Mouse (Mus musculus): ENCODE results near the gene Atp5s. TPM values are rescaled to one million over a fixed set of nuclear protein-coding genes. Genes with fewer than 3 reads are reported as not detected.

The Atp5s gene
- polyA plus RNA-seq, 1 experiment, result 3.3 TPM

- Histone ChIP-seq H3K27me3 (replicated peaks) (peaks cover 6% of the 10 kb centered on the region), H3K9me3 (peaks cover 2% of the 10 kb centered on the region; the same call in 1 of the 2 replicates), H3K4me1 (peaks cover 24% of the 10 kb centered on the region), H3K36me3 (replicated peaks; ENCODE audit: low read length) (no peaks in the 10 kb centered on the region), H3K4me3 (replicated peaks) (peak overlapping the region; percentile 86)
- no peak for TF ChIP-seq FLI1 (IDR thresholded peaks at IDR 0.05; ENCODE audit: low read length)
- TF ChIP-seq GATA1 (IDR thresholded peaks at IDR 0.05; ENCODE audit: borderline replicate concordance, low read length), result no peak
Observed at GRCm38 (mm10) chr12:69757418-69758141, 32.8 kb downstream of the Atp5s start.

- peaks cover 24% of the 10 kb centered on the region for H3K4me1 ChIP-seq
- no peaks in the 10 kb centered on the region for H3K36me3 ChIP-seq (replicated peaks; ENCODE audit: low read length)
- peaks cover 3% of the 10 kb centered on the region; the same call in 1 of the 2 replicates for H3K9me3 ChIP-seq
- TF ChIP-seq FLI1 (IDR thresholded peaks at IDR 0.05; ENCODE audit: low read length) (no peak), GATA1 (IDR thresholded peaks at IDR 0.05; ENCODE audit: borderline replicate concordance, low read length) (no peak)
- peak overlapping the region; percentile 69 for H3K4me3 ChIP-seq (replicated peaks)
- H3K27me3 ChIP-seq (replicated peaks), result peaks cover 9% of the 10 kb centered on the region
Observed at GRCm38 (mm10) chr12:69758221-69759185, 33.8 kb downstream of the Atp5s start.

GRCm38 (mm10) chr12:69759267-69759885, 34.6 kb downstream of the Atp5s start:
- H3K27me3 ChIP-seq (replicated peaks), result peaks cover 11% of the 10 kb centered on the region
- no peaks in the 10 kb centered on the region for H3K36me3 ChIP-seq (replicated peaks; ENCODE audit: low read length)
- no peak for TF ChIP-seq GATA1 (IDR thresholded peaks at IDR 0.05; ENCODE audit: borderline replicate concordance, low read length)
- no peak for TF ChIP-seq FLI1 (IDR thresholded peaks at IDR 0.05; ENCODE audit: low read length)
- peaks cover 24% of the 10 kb centered on the region for H3K4me1 ChIP-seq
- H3K4me3 ChIP-seq (replicated peaks), result no peak overlapping the region
- H3K9me3 ChIP-seq, result peaks cover 3% of the 10 kb centered on the region; the same call in 1 of the 2 replicates

- Histone ChIP-seq H3K9me3 (peaks cover 3% of the 10 kb centered on the region; the same call in 1 of the 2 replicates), H3K36me3 (replicated peaks; ENCODE audit: low read length) (no peaks in the 10 kb centered on the region), H3K27me3 (replicated peaks) (peaks cover 11% of the 10 kb centered on the region), H3K4me1 (peaks cover 24% of the 10 kb centered on the region), H3K4me3 (replicated peaks) (no peak overlapping the region)
- no peak for TF ChIP-seq FLI1 (IDR thresholded peaks at IDR 0.05; ENCODE audit: low read length)
- no peak for TF ChIP-seq GATA1 (IDR thresholded peaks at IDR 0.05; ENCODE audit: borderline replicate concordance, low read length)
Observed at GRCm38 (mm10) chr12:69760014-69760413, 35.3 kb downstream of the Atp5s start.

- peaks cover 11% of the 10 kb centered on the region for H3K27me3 ChIP-seq (replicated peaks)
- peaks cover 3% of the 10 kb centered on the region; the same call in 1 of the 2 replicates for H3K9me3 ChIP-seq
- peaks cover 29% of the 10 kb centered on the region for H3K4me1 ChIP-seq
- TF ChIP-seq FLI1 (IDR thresholded peaks at IDR 0.05; ENCODE audit: low read length), result no peak
- TF ChIP-seq GATA1 (IDR thresholded peaks at IDR 0.05; ENCODE audit: borderline replicate concordance, low read length), result no peak
- no peak overlapping the region for H3K4me3 ChIP-seq (replicated peaks)
- no peaks in the 10 kb centered on the region for H3K36me3 ChIP-seq (replicated peaks; ENCODE audit: low read length)
Observed at GRCm38 (mm10) chr12:69760743-69761406, 36.1 kb downstream of the Atp5s start.

- H3K4me3 ChIP-seq (replicated peaks), result no peak overlapping the region
- H3K27me3 ChIP-seq (replicated peaks), result peaks cover 9% of the 10 kb centered on the region
- peaks cover 36% of the 10 kb centered on the region for H3K4me1 ChIP-seq
- H3K36me3 ChIP-seq (replicated peaks; ENCODE audit: low read length), result no peaks in the 10 kb centered on the region
- peaks cover 3% of the 10 kb centered on the region; the same call in 1 of the 2 replicates for H3K9me3 ChIP-seq
- TF ChIP-seq FLI1 (IDR thresholded peaks at IDR 0.05; ENCODE audit: low read length) (no peak), GATA1 (IDR thresholded peaks at IDR 0.05; ENCODE audit: borderline replicate concordance, low read length) (no peak)
Observed at GRCm38 (mm10) chr12:69761603-69762002, 36.9 kb downstream of the Atp5s start.

GRCm38 (mm10) chr12:69765543-69765942, 40.8 kb downstream of the Atp5s start:
- H3K4me1 ChIP-seq, result peaks cover 45% of the 10 kb centered on the region
- H3K4me3 ChIP-seq (replicated peaks), result no peak overlapping the region
- H3K27me3 ChIP-seq (replicated peaks), result peaks cover 9% of the 10 kb centered on the region
- H3K9me3 ChIP-seq, result peaks cover 7% of the 10 kb centered on the region
- no peaks in the 10 kb centered on the region for H3K36me3 ChIP-seq (replicated peaks; ENCODE audit: low read length)
- no peak for TF ChIP-seq FLI1 (IDR thresholded peaks at IDR 0.05; ENCODE audit: low read length)
- TF ChIP-seq GATA1 (IDR thresholded peaks at IDR 0.05; ENCODE audit: borderline replicate concordance, low read length), result no peak

GRCm38 (mm10) chr12:69766185-69766904, 41.6 kb downstream of the Atp5s start:
- H3K4me3 ChIP-seq (replicated peaks), result no peak overlapping the region
- no peaks in the 10 kb centered on the region for H3K36me3 ChIP-seq (replicated peaks; ENCODE audit: low read length)
- H3K27me3 ChIP-seq (replicated peaks), result peaks cover 5% of the 10 kb centered on the region
- peaks cover 10% of the 10 kb centered on the region for H3K9me3 ChIP-seq
- H3K4me1 ChIP-seq, result peaks cover 47% of the 10 kb centered on the region
- TF ChIP-seq FLI1 (IDR thresholded peaks at IDR 0.05; ENCODE audit: low read length), result no peak
- no peak for TF ChIP-seq GATA1 (IDR thresholded peaks at IDR 0.05; ENCODE audit: borderline replicate concordance, low read length)
